Mouse (Mus musculus) brown adipose tissue, adult 24 weeks (tissue): ENCODE measurements around the gene Cyfip2. TPM values are rescaled to one million over a fixed set of nuclear protein-coding genes. Genes with fewer than 3 reads are reported as not detected.
A peak's percentile ranks its signal among the peaks of the same experiment; 100 is the strongest.

Experiments used
- H3K27ac ChIP-seq: fragments of 200-500 bp; replicated peaks from 2 replicates; pipeline ENCODE4 v1.5.1; 2012; ENCODE audit warnings: low read depth, mild to moderate bottlenecking, low read length
- H3K4me1 ChIP-seq: fragments of 200-500 bp; 2 replicates; pipeline ENCODE4 v1.6.1; 2012; ENCODE audit warnings: low read length, mixed read lengths; ENCODE audit not compliant: control insufficient read depth, insufficient read depth, insufficient read length
- H3K4me3 ChIP-seq: fragments of 200-500 bp; 2 replicates; pipeline ENCODE4 v1.5.1; 2012; ENCODE audit warnings: low read depth, mild to moderate bottlenecking, low read length, moderate library complexity; ENCODE audit not compliant: insufficient read depth
- polyA plus RNA-seq: library from polyadenylated mRNA; stranded (reverse); fragments of >200 nt; gene quantifications from 2 replicates; pipeline ENCODE4 v1.2.4, GENCODE M21; 2012; ENCODE audit not compliant: missing spikeins, insufficient read depth, insufficient read length

Cyfip2 gene
- polyA plus RNA-seq, 1 experiment: 0.59 TPM

GRCm38 (mm10) chr11:46177246-46178043 lies 135.2 kb downstream of the Cyfip2 start:
- Histone ChIP-seq H3K4me1 (no peaks in the 10 kb centered on the region), H3K27ac (no peak overlapping the region), H3K4me3 (no peak overlapping the region)

- H3K27ac ChIP-seq: no peak overlapping the region
- H3K4me3 ChIP-seq: no peak overlapping the region
- no peaks in the 10 kb centered on the region for H3K4me1 ChIP-seq
Observed at GRCm38 (mm10) chr11:46176155-46176554, 136.5 kb downstream of the Cyfip2 start.

GRCm38 (mm10) chr11:46172128-46172527 lies 140.5 kb downstream of the Cyfip2 start:
- Histone ChIP-seq H3K4me3 (no peak overlapping the region), H3K4me1 (no peaks in the 10 kb centered on the region), H3K27ac (no peak overlapping the region)

GRCm38 (mm10) chr11:46169908-46170307 lies 142.8 kb downstream of the Cyfip2 start:
- Histone ChIP-seq H3K27ac (no peak overlapping the region), H3K4me3 (no peak overlapping the region), H3K4me1 (no peaks in the 10 kb centered on the region; the same call in 1 of the 2 replicates)

- Histone ChIP-seq H3K4me1 (no peaks in the 10 kb centered on the region; the same call in 1 of the 2 replicates), H3K27ac (no peak overlapping the region), H3K4me3 (no peak overlapping the region)
Observed at GRCm38 (mm10) chr11:46168506-46168905, 144.2 kb downstream of the Cyfip2 start.

GRCm38 (mm10) chr11:46165866-46166585 lies 146.6 kb downstream of the Cyfip2 start, which contains the start of gene Nipal4:
TSS of gene Nipal4 (minus strand) at chr11:46166508.
- no peak within 1 kb of the TSS for H3K27ac ChIP-seq

GRCm38 (mm10) chr11:46157462-46157861 lies 155.2 kb downstream of the Cyfip2 start:
- no peak overlapping the region for H3K4me3 ChIP-seq
- H3K27ac ChIP-seq: no peak overlapping the region
- H3K4me1 ChIP-seq: no peaks in the 10 kb centered on the region

More at GRCm38 (mm10) chr11:46165866-46166585, 146.6 kb downstream of the Cyfip2 start, which contains the start of gene Nipal4:
- Histone ChIP-seq H3K4me3 (peak within 1 kb of the TSS; percentile 40), H3K4me1 (no peaks in the 10 kb centered on the region; the same call in 1 of the 2 replicates)

- H3K4me1 ChIP-seq: no peaks in the 10 kb centered on the region
- H3K27ac ChIP-seq: no peak overlapping the region
- H3K4me3 ChIP-seq: no peak overlapping the region
Observed at GRCm38 (mm10) chr11:46156945-46157344, 155.7 kb downstream of the Cyfip2 start.

- no peak overlapping the region for H3K4me3 ChIP-seq
- no peak overlapping the region for H3K27ac ChIP-seq
- H3K4me1 ChIP-seq: no peaks in the 10 kb centered on the region
Observed at GRCm38 (mm10) chr11:46146619-46147018, 166.0 kb downstream of the Cyfip2 start.

- Histone ChIP-seq H3K27ac (no peak overlapping the region), H3K4me3 (no peak overlapping the region), H3K4me1 (no peaks in the 10 kb centered on the region)
Observed at GRCm38 (mm10) chr11:46145163-46145875, 167.3 kb downstream of the Cyfip2 start.

Other genes starting within 250 kb of the Cyfip2 start
- not detected in 2 replicates for gene Nipal4, start 146.4 kb downstream of the Cyfip2 start, polyA plus RNA-seq
- gene Fndc9, start 77.3 kb downstream of the Cyfip2 start, polyA plus RNA-seq: not detected in 2 replicates
- gene Itk, start 76.7 kb upstream of the Cyfip2 start, polyA plus RNA-seq: not detected in 2 replicates
- not detected in 2 replicates for gene Fam71b, start 83.7 kb upstream of the Cyfip2 start, polyA plus RNA-seq
- gene Med7, start 124.1 kb upstream of the Cyfip2 start, polyA plus RNA-seq: 18.0 and 27.4 TPM in 2 replicates
- gene Havcr2, start 142.1 kb upstream of the Cyfip2 start, polyA plus RNA-seq: not detected in 2 replicates
- not detected in 2 replicates for gene Gm12169, start 211.4 kb upstream of the Cyfip2 start, polyA plus RNA-seq